Mouse (Mus musculus) gastrocnemius, postnatal 25 days (tissue): ENCODE measurements around the gene Daam1. TPM values are rescaled to one million over a fixed set of nuclear protein-coding genes. Genes with fewer than 3 reads are reported as not detected.

Source experiments
- DNase-seq: peaks from one replicate; pipeline ENCODE4 v3.0.0; 2022
- total RNA-seq, 2 experiments: library from RNA; stranded (reverse); gene quantifications; 1 replicate in 1 of 2; 2 replicates in 1 of 2; pipeline ENCODE4 v1.2.3; 2021

Gene Daam1
- total RNA-seq, 2 experiments from 2014 or later: 10.4 to 13.8 TPM

DNA sequence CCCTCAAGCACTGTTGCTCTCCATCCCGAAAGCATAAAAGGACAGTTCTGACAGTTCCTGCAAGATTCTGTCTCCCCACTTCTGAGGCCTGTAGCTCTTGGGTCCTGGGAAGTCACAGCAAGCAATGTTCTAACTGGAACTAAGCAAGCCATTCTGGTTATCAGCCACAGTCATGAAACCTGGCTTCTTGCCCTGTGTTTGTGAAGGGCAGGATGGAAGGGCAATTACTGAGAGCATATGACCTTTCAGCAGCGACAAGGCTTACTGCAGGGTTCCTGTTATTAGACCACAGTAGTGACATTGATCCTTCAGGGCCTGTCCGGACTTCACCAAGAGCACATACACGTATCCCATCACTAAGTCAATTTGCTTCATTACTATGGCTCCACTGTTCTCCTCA, 167.8 kb downstream of the Daam1 start:
- DNase-seq: peak; percentile 29

GRCm38 (mm10) chr12:71999671-72000070, 168.8 kb downstream of the Daam1 start:
- DNase-seq: no peak

- DNase-seq: no peak
Measured at GRCm38 (mm10) chr12:72001811-72002210, 170.9 kb downstream of the Daam1 start.

DNA sequence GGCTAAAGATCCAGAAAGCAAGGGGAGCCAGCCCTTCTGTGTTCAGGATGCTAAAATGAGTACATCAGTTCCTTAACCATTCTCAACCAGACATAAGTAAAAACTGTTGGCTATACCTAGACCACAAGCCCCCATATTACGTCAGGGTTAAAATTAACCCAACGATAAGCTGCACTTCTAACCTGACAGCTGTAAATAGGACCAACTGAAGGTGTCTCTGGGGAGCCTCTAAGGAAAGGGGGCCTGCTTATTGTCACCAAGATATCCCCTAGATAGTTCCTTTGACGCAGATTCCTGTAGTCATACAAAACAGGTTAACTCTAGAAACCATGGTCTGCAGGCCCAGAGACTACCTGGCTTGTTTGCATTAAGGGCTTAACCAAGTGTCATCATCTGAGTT, 174.4 kb downstream of the Daam1 start:
- DNase-seq: no peak

GRCm38 (mm10) chr12:72007656-72008055, 176.8 kb downstream of the Daam1 start:
- no peak for DNase-seq

- DNase-seq: no peak
Measured at GRCm38 (mm10) chr12:72009051-72009902, 178.4 kb downstream of the Daam1 start.

DNA sequence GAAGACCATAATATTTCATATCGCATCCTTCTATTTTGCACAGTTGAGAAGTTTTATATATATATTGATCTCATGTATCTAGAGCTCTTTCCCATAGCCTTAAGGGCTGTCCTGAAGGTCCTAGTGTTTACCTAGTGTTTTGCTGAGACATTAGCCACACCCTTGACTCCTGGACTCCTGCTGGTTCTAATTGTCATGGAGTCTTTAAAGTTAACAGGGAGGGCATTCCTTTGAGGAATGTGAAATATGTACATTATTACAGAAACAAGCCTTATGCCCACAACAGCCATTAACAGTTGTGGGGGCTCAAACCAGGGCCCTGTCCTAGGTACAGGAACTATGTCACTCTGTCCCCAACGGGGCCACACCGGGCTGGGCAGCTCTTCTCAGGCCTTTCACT, 180.5 kb downstream of the Daam1 start:
- no peak for DNase-seq

GRCm38 (mm10) chr12:72012126-72012525, 181.2 kb downstream of the Daam1 start:
- no peak for DNase-seq

DNA sequence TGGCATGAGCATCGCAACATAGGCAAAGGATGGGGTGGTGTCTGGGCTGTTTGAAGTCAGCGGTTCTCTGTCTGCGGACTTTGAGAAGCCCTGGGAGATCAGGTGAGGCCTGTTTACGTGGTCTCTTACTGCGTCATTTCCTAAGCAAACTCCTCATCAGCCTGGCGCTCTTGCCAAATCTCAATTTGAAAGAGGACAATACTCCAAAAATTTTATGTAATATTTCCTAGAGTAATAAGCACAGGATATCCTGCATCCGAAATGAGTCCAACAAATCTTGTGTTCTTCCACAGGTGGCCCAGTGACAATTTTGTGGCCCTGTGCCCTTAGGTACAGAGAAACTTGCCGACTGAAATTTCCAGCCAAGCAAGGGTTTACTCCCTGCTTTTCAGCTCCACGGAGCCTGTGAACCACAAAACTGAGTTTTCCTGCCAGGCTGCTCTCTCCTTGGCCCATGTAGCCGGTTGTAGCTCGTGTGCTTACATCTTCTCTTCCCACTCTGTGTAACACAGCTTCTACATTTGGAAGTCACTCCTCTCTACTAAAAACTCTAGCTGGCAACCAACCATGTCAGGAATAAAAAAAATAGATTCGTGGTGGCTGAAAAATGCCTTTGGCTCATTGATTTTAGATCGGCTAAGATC, 183.0 kb downstream of the Daam1 start:
- DNase-seq: no peak

DNA sequence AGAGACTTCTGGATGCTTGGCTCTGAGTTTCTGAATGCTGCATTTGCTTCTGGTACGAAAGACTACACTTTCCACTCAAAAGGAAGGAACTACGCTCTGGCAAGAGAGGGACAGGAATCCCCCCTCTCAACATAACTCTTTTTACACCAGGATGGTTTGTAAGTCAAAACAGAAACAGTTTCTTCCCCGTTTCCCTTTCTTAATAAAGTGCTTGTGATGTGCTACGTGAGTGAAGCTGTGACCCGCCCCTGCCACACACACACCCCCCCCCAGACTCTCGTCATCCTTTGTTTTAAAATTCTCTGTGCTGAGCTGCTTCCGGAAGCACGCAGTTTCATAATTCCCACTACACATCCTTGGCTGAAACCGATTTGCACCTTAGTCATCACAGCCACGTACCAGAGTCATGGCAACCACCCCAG, 183.5 kb downstream of the Daam1 start:
- DNase-seq: no peak

DNA sequence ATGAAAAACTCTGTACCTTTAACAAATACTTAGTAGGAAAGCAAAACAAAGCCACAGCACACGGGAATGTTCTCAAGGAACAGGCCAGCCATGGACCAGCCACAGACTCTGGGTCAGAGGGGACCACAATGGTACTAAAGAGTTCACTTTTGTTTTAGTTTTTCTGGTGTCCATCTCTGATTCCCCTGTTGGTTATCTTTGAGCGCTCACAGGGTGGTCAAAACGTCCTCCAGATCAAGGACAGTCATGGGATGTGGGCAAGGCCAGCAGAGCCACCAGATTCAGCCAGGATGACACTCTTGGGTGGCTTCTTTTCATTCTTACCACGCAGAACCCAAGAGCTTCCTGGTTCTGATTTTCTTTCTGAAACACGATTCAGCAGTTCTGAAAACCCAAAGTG, 184.4 kb downstream of the Daam1 start:
- DNase-seq: no peak

GRCm38 (mm10) chr12:72020285-72020684, 189.4 kb downstream of the Daam1 start:
- DNase-seq: no peak

GRCm38 (mm10) chr12:72021543-72021942, 190.7 kb downstream of the Daam1 start:
- no peak for DNase-seq

GRCm38 (mm10) chr12:72022790-72023189, 191.9 kb downstream of the Daam1 start:
- no peak for DNase-seq

- no peak for DNase-seq
Measured at GRCm38 (mm10) chr12:72023572-72023971, 192.7 kb downstream of the Daam1 start.

DNA sequence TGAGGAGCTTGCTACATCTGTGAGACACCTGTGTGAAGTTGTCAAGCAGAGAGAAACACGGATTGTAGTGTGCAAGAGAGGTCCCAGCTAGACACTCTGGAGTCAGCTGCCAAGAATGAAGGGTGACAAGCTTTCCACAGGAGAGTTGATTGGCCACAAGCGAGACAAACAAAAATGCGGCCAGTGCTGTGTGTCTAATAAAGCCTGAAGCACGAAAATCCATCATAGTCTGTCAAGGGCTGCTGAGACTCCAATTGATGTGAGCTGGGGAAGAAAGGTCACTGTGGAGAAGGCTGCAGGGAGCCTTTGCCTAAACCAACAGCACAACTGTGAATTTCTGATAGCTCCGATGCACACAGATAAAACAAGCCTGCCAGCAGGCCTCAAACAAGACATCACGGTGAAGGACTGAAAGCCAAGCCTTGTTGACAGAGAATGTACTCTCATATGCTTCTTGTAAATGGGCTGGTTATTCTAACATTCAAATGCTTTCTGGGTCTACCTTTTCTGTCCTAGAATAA, 194.5 kb downstream of the Daam1 start:
- no peak for DNase-seq

DNA sequence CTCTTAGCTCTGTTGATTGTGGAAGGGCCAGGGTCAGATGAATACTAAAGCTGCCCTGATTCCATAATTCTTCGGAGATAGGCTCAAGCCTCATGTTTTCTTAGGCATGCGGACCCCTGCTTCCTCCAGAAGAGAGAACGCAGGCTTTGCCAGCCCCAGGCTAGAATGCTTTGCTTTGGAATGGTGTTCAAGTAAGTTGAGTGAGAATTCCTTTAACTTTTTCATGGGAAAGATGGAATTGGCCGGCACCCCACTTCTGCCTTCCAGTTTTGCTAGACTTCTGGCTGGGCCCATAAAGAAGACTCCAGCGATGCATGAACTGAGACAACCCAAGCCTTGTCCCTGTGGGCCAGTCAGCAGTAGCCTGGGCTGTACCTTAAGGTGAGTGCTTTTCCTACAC, 200.3 kb downstream of the Daam1 start:
- no peak for DNase-seq

- DNase-seq: peak; percentile 62
Measured at GRCm38 (mm10) chr12:72031794-72032193, 200.9 kb downstream of the Daam1 start.

DNA sequence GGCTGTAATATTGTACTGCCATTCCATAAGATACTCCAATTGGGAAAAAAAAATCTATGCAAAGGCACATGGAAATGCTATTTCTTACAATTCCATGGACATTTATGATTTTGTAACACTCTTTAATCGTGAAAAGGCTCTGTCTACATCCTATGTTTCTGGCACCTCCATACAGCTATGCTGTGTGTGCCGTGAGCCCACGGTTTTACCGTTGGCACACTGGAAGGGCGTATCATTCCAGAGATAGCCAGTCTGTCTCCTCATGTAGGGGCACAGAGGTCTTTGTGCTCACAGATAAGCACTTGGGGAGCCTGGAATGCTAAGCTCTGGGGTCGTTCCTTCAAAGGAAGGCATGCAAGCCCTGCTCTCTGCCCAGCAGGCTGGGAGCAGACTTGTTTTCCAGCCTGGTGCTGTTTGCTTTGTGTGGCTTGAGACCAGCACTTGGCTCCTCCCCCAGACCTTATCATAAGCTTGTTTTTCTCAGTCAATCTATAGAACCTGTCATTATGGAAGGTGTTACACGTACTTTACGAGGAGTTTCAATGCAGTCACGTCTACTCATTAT, 205.3 kb downstream of the Daam1 start:
- no peak for DNase-seq

DNA sequence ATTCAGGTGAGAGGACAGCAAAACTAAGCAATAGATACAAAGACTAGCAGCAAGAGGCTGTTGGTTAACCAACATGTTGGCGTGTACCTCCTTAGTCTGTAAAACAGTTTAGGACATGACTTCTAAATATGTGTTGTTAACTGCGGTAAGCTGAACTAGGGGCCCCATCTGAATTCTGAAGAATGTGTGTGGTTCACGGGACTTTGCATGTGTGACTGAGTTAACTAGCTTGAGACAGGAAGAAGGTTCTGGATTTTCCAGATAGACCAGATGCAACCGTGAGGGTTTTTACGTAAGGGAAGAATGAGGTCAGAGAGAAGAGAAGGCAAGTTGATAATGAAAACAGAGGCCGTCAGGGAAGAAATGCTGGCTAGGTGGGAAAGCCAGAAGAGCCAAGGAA, 206.2 kb downstream of the Daam1 start:
- no peak for DNase-seq

- DNase-seq: no peak
Measured at GRCm38 (mm10) chr12:72038866-72039265, 208.0 kb downstream of the Daam1 start.

- no peak for DNase-seq
Measured at GRCm38 (mm10) chr12:72039501-72039900, 208.6 kb downstream of the Daam1 start.

GRCm38 (mm10) chr12:72041238-72041637, 210.4 kb downstream of the Daam1 start:
- DNase-seq: no peak
